Mouse (Mus musculus) C2C12 (cell line): ENCODE data around the gene Mettl7a1. TPM values are rescaled to one million over a fixed set of nuclear protein-coding genes. Genes with fewer than 3 reads are reported as not detected.
A peak's percentile ranks its signal among the peaks of the same experiment; 100 is the strongest.
"Not testable (repeated sequence)": the region's sequence is repeated elsewhere in the genome, so short reads cannot be mapped to it uniquely, and the experiment has no call there.

Experiments
- H3K27me3 ChIP-seq: one replicate; pipeline ENCODE4 v1.6.1; 2011; ENCODE audit not compliant: control insufficient read depth, insufficient read depth, insufficient read length
- H3K36me3 ChIP-seq: one replicate; pipeline ENCODE4 v1.6.1; 2011; ENCODE audit not compliant: control insufficient read depth, insufficient read depth
- H3K4me3 ChIP-seq: one replicate; pipeline ENCODE4 v1.5.1; 2011; ENCODE audit warnings: mild to moderate bottlenecking, control low read depth; ENCODE audit not compliant: poor library complexity, insufficient read depth, severe bottlenecking
- H3K79me2 ChIP-seq: one replicate; pipeline ENCODE4 v1.6.1; 2011; ENCODE audit not compliant: control insufficient read depth, insufficient read depth
- H3K79me3 ChIP-seq: one replicate; pipeline ENCODE4 v1.6.1; 2011; ENCODE audit warnings: low read depth, control low read depth
- H3ac ChIP-seq: one replicate; pipeline ENCODE3; 2011; ENCODE audit warnings: low read depth; ENCODE audit not compliant: control insufficient read depth, insufficient read length
- CEBPB ChIP-seq: IDR thresholded peaks from one replicate; pipeline ENCODE4 v1.6.1; 2011; ENCODE audit warnings: low read depth, mild to moderate bottlenecking, control low read depth, moderate library complexity
- CTCF ChIP-seq: IDR thresholded peaks from one replicate; pipeline ENCODE4 v1.5.1; 2011; ENCODE audit not compliant: control insufficient read depth, insufficient read depth, insufficient read length
- FOSL1 ChIP-seq: IDR thresholded peaks from one replicate; pipeline ENCODE4 v1.8.0; 2011; ENCODE audit warnings: mild to moderate bottlenecking, low read length; ENCODE audit not compliant: poor library complexity, insufficient read depth, severe bottlenecking
- MAX ChIP-seq: IDR thresholded peaks from one replicate; pipeline ENCODE4 v1.6.1; 2011; ENCODE audit warnings: mild to moderate bottlenecking, control low read depth
- MYOD1 ChIP-seq: IDR thresholded peaks from one replicate; pipeline ENCODE4 v1.6.1; 2011; ENCODE audit warnings: low read depth; ENCODE audit not compliant: control insufficient read depth, insufficient read length
- MYOG ChIP-seq: IDR thresholded peaks from one replicate; pipeline ENCODE4 v1.6.1; 2011; ENCODE audit not compliant: control insufficient read depth, insufficient read length; ENCODE audit errors: extremely low read depth
- USF1 ChIP-seq: IDR thresholded peaks from one replicate; pipeline ENCODE4 v1.6.1; 2011; ENCODE audit warnings: low read depth, mild to moderate bottlenecking, control low read depth, moderate library complexity
- long read RNA-seq, 2 experiments: library from polyadenylated mRNA; unstranded; transcript quantifications; one replicate each; pipeline ENCODE4 v2.0.0; 2019 to 2020
- polyA plus RNA-seq: library from polyadenylated mRNA; unstranded; fragments of >200 nt; fragmentation: generic; extraction: Trizol; gene quantifications from one replicate; pipeline ENCODE4 v1.2.1, GENCODE M21; 2012; ENCODE audit warnings: missing spikeins

The Mettl7a1 gene
- 4.5 TPM for polyA plus RNA-seq
- long read RNA-seq, experiment 1, partial matches to known transcripts: 0 of 2 reads
- long read RNA-seq, experiment 1, other reads (novel, unspliced or antisense): 0 of 2 reads
- long read RNA-seq, experiment 2, transcript Mettl7a1-201 (2 exons, 1,946 nt): major isoform, 5 of 11 reads
- long read RNA-seq, experiment 2, partial matches to known transcripts: 0 of 11 reads
- long read RNA-seq, experiment 2, other reads (novel, unspliced or antisense): 3 of 11 reads

GRCm38 (mm10) chr15:100304019-100304991 is at the start of gene Mettl7a1:
Gene Mettl7a1 (plus strand): TSS chr15:100304140.
- Histone ChIP-seq H3K27me3 (no peaks in the 10 kb centered on the region), H3K4me3 (peak within 1 kb of the TSS; percentile 44), H3K36me3 (no peaks in the 10 kb centered on the region), H3ac (peak within 1 kb of the TSS; percentile 46), H3K79me2 (no peaks in the 10 kb centered on the region), H3K79me3 (no peaks in the 10 kb centered on the region)
- TF ChIP-seq CTCF (no peak), FOSL1 (no peak), MAX (no peak), USF1 (no peak), MYOG (no peak), MYOD1 (no peak), CEBPB (no peak)

DNA sequence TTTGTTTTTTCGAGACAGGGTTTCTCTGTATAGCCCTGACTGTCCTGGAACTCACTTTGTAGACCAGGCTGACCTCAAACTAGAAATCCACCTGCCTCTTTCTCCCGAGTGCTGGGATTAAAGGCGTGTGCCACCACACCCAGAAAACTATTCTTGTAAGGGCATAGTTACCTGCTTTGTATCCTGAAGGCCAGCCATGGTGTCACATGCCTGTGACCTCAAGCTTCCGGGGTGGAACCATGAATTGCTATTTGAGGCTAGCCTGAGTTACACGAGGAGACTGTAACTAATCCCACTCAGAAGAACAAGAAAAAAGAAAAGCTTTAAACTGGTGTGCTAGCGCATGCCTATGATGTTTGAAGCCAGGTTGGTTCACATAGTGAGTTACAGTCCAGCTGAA is 47.6 kb upstream of the Mettl7a1 start:
- peaks cover 92% of the 10 kb centered on the region for H3K36me3 ChIP-seq
- no peak for TF ChIP-seq MYOG
- TF ChIP-seq CTCF: no peak
- TF ChIP-seq FOSL1: no peak
- TF ChIP-seq CEBPB: no peak
- TF ChIP-seq USF1: no peak
- TF ChIP-seq MAX: no peak
- no peak for TF ChIP-seq MYOD1
- H3ac ChIP-seq: no peak overlapping the region
- H3K4me3 ChIP-seq: no peak overlapping the region
- H3K79me3 ChIP-seq: no peaks in the 10 kb centered on the region
- no peaks in the 10 kb centered on the region for H3K27me3 ChIP-seq
- peaks cover 6% of the 10 kb centered on the region for H3K79me2 ChIP-seq

GRCm38 (mm10) chr15:100257305-100257704 is 46.6 kb upstream of the Mettl7a1 start:
- H3K4me3 ChIP-seq: no peak overlapping the region
- TF ChIP-seq USF1 (no peak), MYOG (no peak), CEBPB (no peak), MYOD1 (no peak), MAX (no peak)
- no peak overlapping the region for H3ac ChIP-seq
- H3K27me3 ChIP-seq: no peaks in the 10 kb centered on the region
- no peaks in the 10 kb centered on the region for H3K79me3 ChIP-seq
- H3K79me2 ChIP-seq: no peaks in the 10 kb centered on the region
- H3K36me3 ChIP-seq: peaks cover 92% of the 10 kb centered on the region

DNA sequence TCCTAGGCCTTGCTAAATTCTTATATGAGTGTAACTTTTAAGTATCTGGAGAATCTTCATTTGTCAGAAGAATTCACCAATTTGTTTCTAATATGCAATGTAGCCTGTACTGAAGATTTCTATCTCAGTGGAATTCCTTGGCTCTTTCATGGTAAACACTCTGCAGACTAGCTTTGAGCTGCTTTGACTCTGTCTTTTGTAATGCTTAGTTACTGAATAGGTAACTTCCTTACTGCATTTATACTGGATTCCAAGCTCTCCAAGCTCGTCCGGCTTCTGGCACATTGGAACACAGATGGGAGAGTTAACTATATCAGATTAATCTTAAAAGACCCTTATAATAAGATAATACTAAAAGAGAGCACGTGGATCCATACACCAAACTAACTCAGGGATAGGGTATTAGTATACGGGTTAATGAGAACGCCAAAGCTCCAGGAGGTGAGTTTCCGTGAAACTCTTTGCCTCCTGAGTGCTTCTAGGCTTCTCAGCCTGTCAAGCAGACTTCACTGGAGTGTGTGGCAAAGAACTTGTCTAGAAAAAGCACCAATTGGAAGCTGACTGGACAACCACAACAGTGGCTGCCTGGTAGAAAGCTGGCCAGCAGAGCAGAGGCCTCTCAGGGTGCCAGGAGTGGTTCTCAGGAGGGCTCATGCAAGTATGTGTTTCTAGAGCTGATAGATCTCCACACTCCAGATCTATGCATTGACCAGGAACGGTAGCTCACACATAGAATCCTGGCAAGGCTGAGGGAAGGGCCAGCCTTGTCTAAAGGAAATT is 45.1 kb upstream of the Mettl7a1 start:
- no peak overlapping the region for H3ac ChIP-seq
- H3K36me3 ChIP-seq: peaks cover 79% of the 10 kb centered on the region
- TF ChIP-seq MAX: no peak
- no peak for TF ChIP-seq FOSL1
- TF ChIP-seq CTCF: no peak
- TF ChIP-seq MYOD1: no peak
- TF ChIP-seq CEBPB: no peak
- TF ChIP-seq USF1: no peak
- TF ChIP-seq MYOG: no peak

DNA sequence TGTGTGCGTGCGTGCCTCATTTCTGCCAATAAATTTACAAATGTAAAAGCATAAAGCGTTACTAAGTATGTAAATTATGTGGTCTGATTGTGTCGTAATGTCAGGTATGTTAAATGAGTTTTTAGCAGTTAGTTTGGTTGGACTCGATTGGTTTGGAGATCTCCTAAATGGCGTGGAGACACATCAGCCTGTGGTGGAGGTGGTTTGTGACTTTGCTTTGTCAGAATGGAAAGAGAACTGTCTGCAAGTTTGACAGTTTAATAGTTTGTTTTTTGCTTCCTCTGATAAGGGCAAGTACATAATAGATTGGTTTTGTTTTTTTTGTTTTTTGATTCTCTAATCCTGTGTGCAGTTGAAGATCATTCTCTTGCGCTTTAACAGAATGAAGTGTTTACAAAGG is 43.6 kb upstream of the Mettl7a1 start:
- peaks cover 64% of the 10 kb centered on the region for H3K36me3 ChIP-seq
- not testable (repeated sequence) for H3K27me3 ChIP-seq, H3K79me2 ChIP-seq, H3K79me3 ChIP-seq, H3ac ChIP-seq, H3K4me3 ChIP-seq

More for the DNA sequence above, 45.1 kb upstream of the Mettl7a1 start:
- no peaks in the 10 kb centered on the region for H3K79me2 ChIP-seq
- no peak overlapping the region for H3K4me3 ChIP-seq
- H3K79me3 ChIP-seq: no peaks in the 10 kb centered on the region
- H3K27me3 ChIP-seq: no peaks in the 10 kb centered on the region
